Mouse (Mus musculus) intestine, postnatal 0 days (tissue): Measurements from ENCODE around the gene Zbtb12. TPM values are rescaled to one million over a fixed set of nuclear protein-coding genes. Genes with fewer than 3 reads are reported as not detected.
A peak's percentile ranks its signal among the peaks of the same experiment; 100 is the strongest.

Experiments
- ATAC-seq: fragments of 200-750 bp; cut with Nextera tagmentation; 2 replicates; pipeline ENCODE4 v1.8.0; 2017; ENCODE audit warnings: mild to moderate bottlenecking, moderate TSS enrichment, moderate library complexity
- H3K27ac ChIP-seq: fragments of 300-500 bp; sonication (generic); 2 replicates; pipeline ENCODE4 v1.5.1; 2014; ENCODE audit warnings: mild to moderate bottlenecking, low read depth, low read length, moderate library complexity
- H3K27me3 ChIP-seq: fragments of 300-500 bp; sonication (generic); replicated peaks from 2 replicates; pipeline ENCODE4 v1.6.1; 2014; ENCODE audit warnings: low read length, mixed read lengths; ENCODE audit not compliant: control insufficient read depth, insufficient read depth
- H3K36me3 ChIP-seq: fragments of 300-500 bp; sonication (generic); 2 replicates; pipeline ENCODE4 v1.6.1; 2014; ENCODE audit warnings: mild to moderate bottlenecking, moderate library complexity; ENCODE audit not compliant: control insufficient read depth, insufficient read depth
- H3K4me1 ChIP-seq: fragments of 300-500 bp; sonication (generic); replicated peaks from 2 replicates; pipeline ENCODE4 v1.6.1; 2014; ENCODE audit warnings: antibody characterized with exemption, low read length, mixed read lengths; ENCODE audit not compliant: control insufficient read depth, insufficient read depth
- H3K4me2 ChIP-seq: fragments of 300-500 bp; sonication (generic); replicated peaks from 2 replicates; pipeline ENCODE4 v1.6.1; 2014; ENCODE audit warnings: low read depth, mild to moderate bottlenecking, moderate library complexity
- H3K4me3 ChIP-seq: fragments of 300-500 bp; sonication (generic); 2 replicates; pipeline ENCODE4 v1.5.1; 2014; ENCODE audit warnings: low read depth, low read length
- H3K9ac ChIP-seq: fragments of 300-500 bp; sonication (generic); 2 replicates; pipeline ENCODE4 v1.6.1; 2014; ENCODE audit warnings: mild to moderate bottlenecking, low read depth, low read length
- H3K9me3 ChIP-seq: fragments of 300-500 bp; sonication (generic); 2 replicates; pipeline ENCODE4 v1.6.1; 2016; ENCODE audit warnings: mixed run types; ENCODE audit not compliant: control insufficient read depth
- CTCF ChIP-seq: sonication (generic); IDR thresholded peaks from 2 replicates; pipeline ENCODE4 v1.5.1; 2016; ENCODE audit warnings: low read depth, mild to moderate bottlenecking, control low read depth, antibody characterized with exemption, moderate library complexity
- WGBS: fragments of 180-500 bp; shearing (Covaris S2); extraction: QIAGEN DNeasy Blood & Tissue Kit; methylation state at CpG from one replicate; pipeline ENCODE4 v1.1.7; 2014; 5-methylcytosine and 5-hydroxymethylcytosine counted together
- polyA plus RNA-seq: library from polyadenylated mRNA; unstranded; fragments of >200 nt; fragmentation: Nextera tagmentation; extraction: Ambion mirVana; gene quantifications from 2 replicates; pipeline ENCODE4 v1.2.1, GENCODE M21; 2015

The Zbtb12 gene
- polyA plus RNA-seq, 1 experiment from 2014 or later = 0.74 TPM

- Histone ChIP-seq H3K4me2 (peak overlapping the region; percentile 97), H3K36me3 (no peaks in the 10 kb centered on the region; the same call in 1 of the 2 replicates), H3K27ac (peak overlapping the region; percentile 89), H3K9ac (peak overlapping the region; percentile 77), H3K4me1 (no peaks in the 10 kb centered on the region), H3K4me3 (peak overlapping the region; percentile 68), H3K27me3 (no peaks in the 10 kb centered on the region), H3K9me3 (no peaks in the 10 kb centered on the region)
- peak; percentile 45 for TF ChIP-seq CTCF
- WGBS = under 1% methylated on average over 31 of the region's 51 CpGs
- ATAC-seq = peak; percentile 77
Measured at GRCm38 (mm10) chr17:34894074-34894597, 14.9 kb downstream of the Zbtb12 start.

GRCm38 (mm10) chr17:34894801-34895530 lies 15.7 kb downstream of the Zbtb12 start:
- no peaks in the 10 kb centered on the region; the same call in 1 of the 2 replicates for H3K36me3 ChIP-seq
- H3K4me1 ChIP-seq = no peaks in the 10 kb centered on the region
- H3K4me2 ChIP-seq = peak overlapping the region; percentile 97
- no peak for TF ChIP-seq CTCF
- H3K27ac ChIP-seq = peak overlapping the region; percentile 89
- no peak for ATAC-seq
- H3K4me3 ChIP-seq = peak overlapping the region; percentile 68
- no peaks in the 10 kb centered on the region for H3K9me3 ChIP-seq
- 10% methylated on average over 39 of the region's 51 CpGs for WGBS
- no peaks in the 10 kb centered on the region for H3K27me3 ChIP-seq
- H3K9ac ChIP-seq = peak overlapping the region; percentile 77

GRCm38 (mm10) chr17:34895724-34896123 lies 16.4 kb downstream of the Zbtb12 start:
- no peaks in the 10 kb centered on the region for H3K9me3 ChIP-seq
- no peaks in the 10 kb centered on the region; the same call in 1 of the 2 replicates for H3K36me3 ChIP-seq
- no peak overlapping the region for H3K4me3 ChIP-seq
- no peak for TF ChIP-seq CTCF
- H3K9ac ChIP-seq = no peak overlapping the region
- H3K27ac ChIP-seq = no peak overlapping the region
- no peak for ATAC-seq
- H3K4me1 ChIP-seq = no peaks in the 10 kb centered on the region
- H3K27me3 ChIP-seq = no peaks in the 10 kb centered on the region
- no peak overlapping the region for H3K4me2 ChIP-seq
- 91% methylated on average over 15 of the region's 15 CpGs for WGBS

- no peak for ATAC-seq
- Histone ChIP-seq H3K9me3 (no peaks in the 10 kb centered on the region), H3K4me1 (no peaks in the 10 kb centered on the region), H3K9ac (no peak overlapping the region), H3K27me3 (no peaks in the 10 kb centered on the region), H3K4me2 (no peak overlapping the region), H3K27ac (no peak overlapping the region), H3K4me3 (no peak overlapping the region), H3K36me3 (no peaks in the 10 kb centered on the region; the same call in 1 of the 2 replicates)
- 82% methylated on average over 17 of the region's 17 CpGs for WGBS
- no peak for TF ChIP-seq CTCF
Measured at GRCm38 (mm10) chr17:34896366-34896765, 17.1 kb downstream of the Zbtb12 start.

GRCm38 (mm10) chr17:34897373-34898159 lies 18.3 kb downstream of the Zbtb12 start:
- WGBS = 9% methylated on average over 10 of the region's 10 CpGs
- Histone ChIP-seq H3K4me1 (no peaks in the 10 kb centered on the region), H3K27ac (peak overlapping the region; percentile 95), H3K9me3 (no peaks in the 10 kb centered on the region), H3K27me3 (no peaks in the 10 kb centered on the region), H3K4me3 (peak overlapping the region; percentile 95), H3K36me3 (peaks cover 6% of the 10 kb centered on the region), H3K4me2 (peak overlapping the region; percentile 84), H3K9ac (peak overlapping the region; percentile 93)
- TF ChIP-seq CTCF = no peak
- ATAC-seq = no peak

- H3K9me3 ChIP-seq = no peaks in the 10 kb centered on the region
- peak within 1 kb of the TSS; percentile 93 for H3K9ac ChIP-seq
- TF ChIP-seq CTCF = no peak
- H3K36me3 ChIP-seq = peaks cover 11% of the 10 kb centered on the region
- WGBS = under 1% methylated on average over 32 of the region's 44 CpGs
- no peaks in the 10 kb centered on the region for H3K27me3 ChIP-seq
- peak within 1 kb of the TSS; percentile 95 for H3K27ac ChIP-seq
- peak; percentile 45 for ATAC-seq
- H3K4me2 ChIP-seq = peak within 1 kb of the TSS; percentile 84
- H3K4me1 ChIP-seq = no peaks in the 10 kb centered on the region
- peak within 1 kb of the TSS; percentile 95 for H3K4me3 ChIP-seq
Measured at GRCm38 (mm10) chr17:34898160-34898586, 18.9 kb downstream of the Zbtb12 start, which contains the start of the genes C2 and Ehmt2. Gene C2 (minus strand): TSS chr17:34898265. Gene Ehmt2 (plus strand): TSS chr17:34898469.
